Mouse (Mus musculus) liver, postnatal 0 days (tissue): ENCODE results near the gene Rspo3.

Experiments
- CTCF ChIP-seq: sonication (generic); IDR thresholded peaks from 2 replicates; pipeline ENCODE4 v1.5.1; 2016; ENCODE audit warnings: antibody characterized with exemption, low read depth
- EP300 ChIP-seq: IDR thresholded peaks from 2 replicates; pipeline ENCODE4 v1.6.1; 2016; ENCODE audit warnings: antibody characterized with exemption, low read depth, mild to moderate bottlenecking

GRCm38 (mm10) chr10:29581476-29581875, 45.8 kb upstream of the Rspo3 start:
- TF ChIP-seq CTCF (no peak), EP300 (no peak)
